Comparison of ENCODE assay signal across 27 mouse cellular contexts in genomic region chr1:158874552-158875077, GRCm38 (mm10).
"Had no signal": no experiment of that assay in that cellular context is flagged by ENCODE, and none has a peak within 500 bp of the region (broad histone marks: within the 10 kb centered on the region; RNA-seq: fewer than 3 reads in every experiment).

No protein-coding gene starts in this region.

- H3K27me3 ChIP-seq: heart, embryonic 13.5 days; heart, embryonic 15.5 days; hindbrain, embryonic 12.5 days; intestine, embryonic 15.5 days; limb, embryonic 12.5 days; liver, embryonic 13.5 days had no signal

- H3K4me3 ChIP-seq: heart, adult 2 months; heart, embryonic 13.5 days; heart, embryonic 15.5 days; hindbrain, embryonic 10.5 days; hindbrain, embryonic 12.5 days; intestine, embryonic 15.5 days; layer of hippocampus, adult 2 months; left cerebral cortex, adult 2 months; limb, embryonic 10.5 days; limb, embryonic 12.5 days; liver, embryonic 13.5 days had no signal

- H3K4me1 ChIP-seq: heart, embryonic 13.5 days; heart, embryonic 15.5 days; hindbrain, embryonic 10.5 days; hindbrain, embryonic 12.5 days; intestine, embryonic 15.5 days; limb, embryonic 10.5 days; limb, embryonic 12.5 days; liver, embryonic 13.5 days had no signal

- H3K4me2 ChIP-seq: heart, embryonic 11.5 days; heart, embryonic 13.5 days; heart, embryonic 15.5 days; hindbrain, embryonic 12.5 days; hindbrain, embryonic 14.5 days; intestine, embryonic 15.5 days; limb, embryonic 12.5 days; liver, embryonic 11.5 days; liver, embryonic 13.5 days had no signal

- H3K27ac ChIP-seq: heart, adult 2 months; heart, embryonic 13.5 days; heart, embryonic 15.5 days; hindbrain, embryonic 10.5 days; hindbrain, embryonic 12.5 days; hindbrain, embryonic 14.5 days; intestine, embryonic 15.5 days; layer of hippocampus, adult 2 months; left cerebral cortex, adult 2 months; limb, embryonic 10.5 days; limb, embryonic 12.5 days; liver, embryonic 13.5 days had no signal

- H3K36me3 ChIP-seq: heart, embryonic 13.5 days; heart, embryonic 15.5 days; hindbrain, embryonic 10.5 days; hindbrain, embryonic 12.5 days; intestine, embryonic 15.5 days; limb, embryonic 10.5 days; limb, embryonic 12.5 days; liver, embryonic 13.5 days had no signal

- DNase-seq: gastrocnemius, postnatal 14 days; heart, adult 11 months; heart, adult 2 months; heart, postnatal 14 days; heart, postnatal 36 days; kidney, adult 18-20 months; kidney, adult 8-10 months; kidney, postnatal 10 days; kidney, postnatal 25 days; kidney, postnatal 4 days; liver; liver, embryonic 13.5 days had no signal

- ATAC-seq: hindbrain, embryonic 16.5 days; inflammation-experienced regulatory T-cells, adult 6 months; intestine, embryonic 15.5 days; intestine, postnatal 0 days had no signal

- H3K9me3 ChIP-seq: heart, embryonic 13.5 days; heart, embryonic 15.5 days; hindbrain, embryonic 10.5 days; hindbrain, embryonic 12.5 days; intestine, embryonic 15.5 days; limb, embryonic 10.5 days; limb, embryonic 12.5 days; liver, embryonic 13.5 days had no signal

- H3K9ac ChIP-seq: heart, embryonic 13.5 days; heart, embryonic 15.5 days; hindbrain, embryonic 12.5 days; hindbrain, embryonic 14.5 days; intestine, embryonic 15.5 days; limb, embryonic 12.5 days; liver, embryonic 13.5 days had no signal
